Mouse (Mus musculus) heart, embryonic 11.5 days (tissue): ENCODE results near the gene Scn4a. TPM values are rescaled to one million over a fixed set of nuclear protein-coding genes. Genes with fewer than 3 reads are reported as not detected.

Source experiments
- ATAC-seq: fragments of 200-750 bp; cut with Nextera tagmentation; replicated peaks from 2 replicates; pipeline ENCODE4 v1.8.0; 2017; ENCODE audit warnings: moderate library complexity; ENCODE audit not compliant: insufficient number of reproducible peaks, low FRiP score, low TSS enrichment
- H3K27ac ChIP-seq: fragments of 300-500 bp; sonication (generic); 2 replicates; pipeline ENCODE4 v1.5.1; 2014; ENCODE audit warnings: mild to moderate bottlenecking, low read depth, low read length
- H3K27me3 ChIP-seq: fragments of 300-500 bp; sonication (generic); 2 replicates; pipeline ENCODE4 v1.6.1; 2014; ENCODE audit warnings: mild to moderate bottlenecking, low read length, mixed read lengths; ENCODE audit not compliant: control insufficient read depth, insufficient read depth
- H3K36me3 ChIP-seq: fragments of 300-500 bp; sonication (generic); 2 replicates; pipeline ENCODE4 v1.6.1; 2014; ENCODE audit warnings: mild to moderate bottlenecking, low read length, moderate library complexity, mixed read lengths; ENCODE audit not compliant: control insufficient read depth, insufficient read depth
- H3K4me1 ChIP-seq: fragments of 300-500 bp; sonication (generic); 2 replicates; pipeline ENCODE4 v1.6.1; 2014; ENCODE audit warnings: low read length; ENCODE audit not compliant: control insufficient read depth, insufficient read depth
- H3K4me2 ChIP-seq: fragments of 300-500 bp; sonication (generic); 2 replicates; pipeline ENCODE4 v1.6.1; 2014; ENCODE audit warnings: mild to moderate bottlenecking, moderate library complexity
- H3K4me3 ChIP-seq: fragments of 300-500 bp; sonication (generic); 2 replicates; pipeline ENCODE4 v1.5.1; 2014; ENCODE audit warnings: low read depth, low read length
- H3K9ac ChIP-seq: fragments of 300-500 bp; sonication (generic); 2 replicates; pipeline ENCODE4 v1.6.1; 2014; ENCODE audit warnings: mild to moderate bottlenecking, low read depth, low read length, moderate library complexity
- H3K9me3 ChIP-seq: fragments of 300-500 bp; sonication (generic); replicated peaks from 2 replicates; pipeline ENCODE4 v1.6.1; 2016; ENCODE audit warnings: low read length; ENCODE audit not compliant: control insufficient read depth
- WGBS: fragments of 180-500 bp; shearing (Covaris S2); extraction: QIAGEN DNeasy Blood & Tissue Kit; methylation state at CpG from one replicate; pipeline ENCODE4 v1.1.7; 2014; ENCODE audit not compliant: insufficient replicate concordance; 5-methylcytosine and 5-hydroxymethylcytosine counted together
- polyA plus RNA-seq: library from polyadenylated mRNA; unstranded; fragments of >200 nt; fragmentation: Nextera tagmentation; extraction: Ambion mirVana; gene quantifications from 2 replicates; pipeline ENCODE4 v1.2.1, GENCODE M21; 2014

Gene Scn4a
- polyA plus RNA-seq, 1 experiment from 2014 or later, result 0.07 TPM

- no peak overlapping the region for H3K4me2 ChIP-seq
- H3K9ac ChIP-seq, result no peak overlapping the region
- no peaks in the 10 kb centered on the region for H3K9me3 ChIP-seq
- 59% methylated on average over 21 of the region's 21 CpGs for WGBS
- H3K27ac ChIP-seq, result no peak overlapping the region
- H3K4me1 ChIP-seq, result no peaks in the 10 kb centered on the region
- H3K27me3 ChIP-seq, result no peaks in the 10 kb centered on the region; the same call in 1 of the 2 replicates
- H3K36me3 ChIP-seq, result no peaks in the 10 kb centered on the region
- ATAC-seq, result no peak
- no peak overlapping the region for H3K4me3 ChIP-seq
These were observed 34.4 kb downstream of the Scn4a start for GRCm38 (mm10) chr11:106318406-106319366.

GRCm38 (mm10) chr11:106317801-106318200 lies 35.3 kb downstream of the Scn4a start:
- no peaks in the 10 kb centered on the region; the same call in 1 of the 2 replicates for H3K27me3 ChIP-seq
- no peak overlapping the region for H3K27ac ChIP-seq
- no peak overlapping the region for H3K4me2 ChIP-seq
- 72% methylated on average over 7 of the region's 7 CpGs for WGBS
- ATAC-seq, result no peak
- no peaks in the 10 kb centered on the region for H3K36me3 ChIP-seq
- no peak overlapping the region for H3K4me3 ChIP-seq
- no peaks in the 10 kb centered on the region for H3K4me1 ChIP-seq
- H3K9me3 ChIP-seq, result no peaks in the 10 kb centered on the region
- no peak overlapping the region for H3K9ac ChIP-seq

DNA sequence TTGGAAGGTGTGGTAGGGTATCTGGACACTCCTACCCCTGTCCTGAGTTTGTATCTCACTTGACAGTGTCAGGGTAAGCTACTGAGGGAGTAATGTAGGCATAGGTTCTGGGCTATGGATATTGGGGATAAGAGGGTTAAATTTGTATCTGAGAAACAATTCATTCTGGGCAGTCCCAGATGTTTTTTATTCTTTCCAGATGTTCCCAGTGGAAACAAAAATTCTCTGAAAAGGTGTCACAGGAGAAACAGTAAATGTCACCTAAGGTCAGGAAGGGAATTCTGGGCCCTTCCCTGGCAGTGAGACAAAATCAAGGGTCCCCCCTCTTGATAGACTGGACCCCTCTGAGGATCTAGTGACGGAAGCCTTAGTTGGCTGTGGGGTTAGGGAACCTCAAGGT lies 36.7 kb downstream of the Scn4a start:
- Histone ChIP-seq H3K27ac (no peak overlapping the region), H3K4me3 (no peak overlapping the region), H3K4me1 (no peaks in the 10 kb centered on the region), H3K9me3 (no peaks in the 10 kb centered on the region), H3K27me3 (no peaks in the 10 kb centered on the region; the same call in 1 of the 2 replicates), H3K36me3 (no peaks in the 10 kb centered on the region), H3K4me2 (no peak overlapping the region), H3K9ac (no peak overlapping the region)
- 71% methylated on average over 1 of the region's 1 CpGs for WGBS
- no peak for ATAC-seq

GRCm38 (mm10) chr11:106314333-106314812 lies 38.7 kb downstream of the Scn4a start, which contains the start of gene Cd79b:
Cd79b (minus strand) TSS chr11:106314762.
- Histone ChIP-seq H3K4me2 (no peak within 1 kb of the TSS), H3K27me3 (no peaks in the 10 kb centered on the region), H3K27ac (no peak within 1 kb of the TSS), H3K9me3 (no peaks in the 10 kb centered on the region), H3K4me3 (no peak within 1 kb of the TSS), H3K9ac (no peak within 1 kb of the TSS), H3K36me3 (no peaks in the 10 kb centered on the region), H3K4me1 (no peaks in the 10 kb centered on the region)
- 68% methylated on average over 9 of the region's 9 CpGs for WGBS
- no peak for ATAC-seq

DNA sequence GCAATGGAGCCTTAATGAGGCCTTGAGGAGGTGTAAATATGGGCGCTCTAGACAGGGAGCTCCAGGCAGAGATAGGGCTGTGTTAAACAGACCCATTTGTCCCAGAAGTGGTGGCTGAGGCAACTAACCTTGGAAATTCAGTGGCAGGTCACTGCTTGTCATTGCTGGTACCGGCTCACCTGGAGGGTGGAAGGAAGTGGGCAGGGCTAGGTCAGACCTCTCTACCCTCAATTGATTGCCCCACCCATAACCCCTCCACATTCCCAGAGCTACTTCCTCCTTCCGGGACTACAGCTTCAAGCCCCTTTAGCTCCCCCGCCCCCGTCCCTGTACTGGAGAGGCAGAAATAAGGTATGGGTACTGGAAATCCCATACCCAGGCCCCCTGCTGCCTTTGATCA lies 39.6 kb downstream of the Scn4a start:
- no peak overlapping the region for H3K27ac ChIP-seq
- H3K4me1 ChIP-seq, result no peaks in the 10 kb centered on the region
- H3K27me3 ChIP-seq, result no peaks in the 10 kb centered on the region
- no peak overlapping the region for H3K4me2 ChIP-seq
- no peaks in the 10 kb centered on the region for H3K9me3 ChIP-seq
- no peak overlapping the region for H3K4me3 ChIP-seq
- H3K9ac ChIP-seq, result no peak overlapping the region
- 58% methylated on average over 5 of the region's 5 CpGs for WGBS
- no peak for ATAC-seq
- no peaks in the 10 kb centered on the region for H3K36me3 ChIP-seq

DNA sequence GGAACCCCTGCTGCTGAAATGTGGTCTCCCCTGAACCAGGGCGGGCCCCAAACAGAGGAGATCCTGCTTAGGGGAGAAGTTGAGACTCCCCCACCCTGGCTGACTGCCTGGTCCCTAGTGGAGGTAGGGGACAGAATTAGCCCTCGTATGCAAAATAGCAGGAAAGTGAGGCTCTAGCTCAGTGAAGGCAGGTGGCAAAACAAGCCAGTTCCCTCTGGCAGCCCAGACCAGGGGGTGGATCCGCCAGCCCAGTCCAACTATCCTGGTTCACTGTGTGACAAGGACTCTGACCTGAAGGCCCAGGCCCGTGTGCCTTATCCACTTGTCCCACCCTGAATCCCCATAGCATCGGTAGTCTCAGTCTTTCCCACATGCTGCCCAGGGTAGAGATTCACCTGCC lies 43.0 kb downstream of the Scn4a start:
- 66% methylated on average over 5 of the region's 5 CpGs for WGBS

GRCm38 (mm10) chr11:106308162-106308561 lies 44.9 kb downstream of the Scn4a start:
- Histone ChIP-seq H3K27me3 (no peaks in the 10 kb centered on the region), H3K9me3 (no peaks in the 10 kb centered on the region), H3K4me2 (no peak overlapping the region), H3K9ac (no peak overlapping the region), H3K4me3 (no peak overlapping the region), H3K36me3 (no peaks in the 10 kb centered on the region), H3K27ac (no peak overlapping the region), H3K4me1 (no peaks in the 10 kb centered on the region)
- 78% methylated on average over 11 of the region's 11 CpGs for WGBS
- no peak for ATAC-seq

More for the DNA sequence above, 43.0 kb downstream of the Scn4a start:
- H3K9ac ChIP-seq, result no peak overlapping the region
- ATAC-seq, result no peak
- H3K27ac ChIP-seq, result no peak overlapping the region
- H3K4me2 ChIP-seq, result no peak overlapping the region
- no peaks in the 10 kb centered on the region for H3K4me1 ChIP-seq
- no peaks in the 10 kb centered on the region for H3K9me3 ChIP-seq
- H3K36me3 ChIP-seq, result no peaks in the 10 kb centered on the region
- H3K4me3 ChIP-seq, result no peak overlapping the region
- H3K27me3 ChIP-seq, result no peaks in the 10 kb centered on the region

DNA sequence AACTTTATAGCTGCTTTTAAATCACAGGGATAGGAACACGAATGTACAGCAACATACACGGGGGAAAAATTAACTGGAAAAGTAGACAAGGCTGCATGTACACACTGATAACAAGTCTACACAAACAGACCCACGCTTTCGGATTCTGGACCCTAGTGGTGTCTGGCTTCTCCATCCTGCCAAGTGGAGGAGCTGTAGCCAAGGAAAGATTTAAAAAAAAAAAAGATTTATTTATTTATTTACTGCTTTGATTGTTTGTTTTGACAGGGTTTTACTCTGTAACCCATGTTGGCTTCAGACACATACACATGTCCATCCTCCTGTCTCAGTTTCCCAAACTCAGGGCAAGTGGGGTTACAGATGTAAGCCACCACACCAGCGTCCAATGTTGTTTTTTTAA lies 45.7 kb downstream of the Scn4a start:
- Histone ChIP-seq H3K27me3 (no peaks in the 10 kb centered on the region), H3K4me2 (no peak overlapping the region), H3K9ac (no peak overlapping the region), H3K9me3 (no peaks in the 10 kb centered on the region), H3K4me3 (no peak overlapping the region), H3K36me3 (no peaks in the 10 kb centered on the region), H3K27ac (no peak overlapping the region), H3K4me1 (no peaks in the 10 kb centered on the region)
- WGBS, result 63% methylated on average over 5 of the region's 5 CpGs
- ATAC-seq, result no peak
